Mouse (Mus musculus) liver, embryonic 15.5 days (tissue): ENCODE results near the gene St8sia2. TPM values are rescaled to one million over a fixed set of nuclear protein-coding genes. Genes with fewer than 3 reads are reported as not detected.

Source experiments
- ATAC-seq: fragments of 200-750 bp; cut with Nextera tagmentation; 2 replicates; pipeline ENCODE4 v1.8.0; 2017; ENCODE audit warnings: moderate number of reproducible peaks, mild to moderate bottlenecking, moderate library complexity; ENCODE audit not compliant: insufficient read depth
- H3K27ac ChIP-seq: fragments of 300-500 bp; sonication (generic); replicated peaks from 2 replicates; pipeline ENCODE4 v1.5.1; 2015; ENCODE audit warnings: mild to moderate bottlenecking, inconsistent platforms
- H3K27me3 ChIP-seq: fragments of 300-500 bp; sonication (generic); 2 replicates; pipeline ENCODE4 v1.6.1; 2015; ENCODE audit warnings: mild to moderate bottlenecking, inconsistent platforms
- H3K36me3 ChIP-seq: fragments of 300-500 bp; sonication (generic); replicated peaks from 2 replicates; pipeline ENCODE4 v1.6.1; 2015; ENCODE audit warnings: moderate library complexity, mild to moderate bottlenecking, inconsistent platforms
- H3K4me1 ChIP-seq: fragments of 300-500 bp; sonication (generic); replicated peaks from 2 replicates; pipeline ENCODE4 v1.6.1; 2015; ENCODE audit warnings: inconsistent platforms
- H3K4me2 ChIP-seq: fragments of 300-500 bp; sonication (generic); 2 replicates; pipeline ENCODE4 v1.6.1; 2015; ENCODE audit warnings: moderate library complexity, mild to moderate bottlenecking, inconsistent platforms
- H3K4me3 ChIP-seq: fragments of 300-500 bp; sonication (generic); replicated peaks from 2 replicates; pipeline ENCODE4 v1.5.1; 2015; ENCODE audit warnings: mild to moderate bottlenecking, inconsistent platforms
- H3K9ac ChIP-seq: fragments of 300-500 bp; sonication (generic); 2 replicates; pipeline ENCODE4 v1.6.1; 2015; ENCODE audit warnings: moderate library complexity, mild to moderate bottlenecking, inconsistent platforms
- H3K9me3 ChIP-seq: fragments of 300-500 bp; sonication (generic); replicated peaks from 2 replicates; pipeline ENCODE4 v1.6.1; 2016; ENCODE audit warnings: inconsistent platforms
- whole genome bisulfite sequencing: fragments of 180-500 bp; shearing (Covaris S2); methylation state at CpG from one replicate; pipeline ENCODE4 v1.1.7; 2015; ENCODE audit warnings: mixed read lengths; ENCODE audit not compliant: insufficient replicate concordance; 5-methylcytosine and 5-hydroxymethylcytosine counted together
- polyA plus RNA-seq: library from polyadenylated mRNA; unstranded; fragments of >200 nt; fragmentation: Nextera tagmentation; extraction: Ambion mirVana; gene quantifications from 2 replicates; pipeline ENCODE4 v1.2.1, GENCODE M21; 2015

St8sia2 gene
- polyA plus RNA-seq, 1 experiment from 2014 or later: 0.14 TPM

GRCm38 (mm10) chr7:73917633-73918311 lies 95.7 kb downstream of the St8sia2 start:
- H3K27me3 ChIP-seq: no peaks in the 10 kb centered on the region
- H3K4me1 ChIP-seq: no peaks in the 10 kb centered on the region
- no peaks in the 10 kb centered on the region for H3K9me3 ChIP-seq
- no peak overlapping the region for H3K9ac ChIP-seq
- H3K4me2 ChIP-seq: no peak overlapping the region
- ATAC-seq: no peak
- WGBS: 72% methylated on average over 9 of the region's 9 CpGs
- H3K4me3 ChIP-seq: no peak overlapping the region
- no peak overlapping the region for H3K27ac ChIP-seq
- no peaks in the 10 kb centered on the region for H3K36me3 ChIP-seq

DNA sequence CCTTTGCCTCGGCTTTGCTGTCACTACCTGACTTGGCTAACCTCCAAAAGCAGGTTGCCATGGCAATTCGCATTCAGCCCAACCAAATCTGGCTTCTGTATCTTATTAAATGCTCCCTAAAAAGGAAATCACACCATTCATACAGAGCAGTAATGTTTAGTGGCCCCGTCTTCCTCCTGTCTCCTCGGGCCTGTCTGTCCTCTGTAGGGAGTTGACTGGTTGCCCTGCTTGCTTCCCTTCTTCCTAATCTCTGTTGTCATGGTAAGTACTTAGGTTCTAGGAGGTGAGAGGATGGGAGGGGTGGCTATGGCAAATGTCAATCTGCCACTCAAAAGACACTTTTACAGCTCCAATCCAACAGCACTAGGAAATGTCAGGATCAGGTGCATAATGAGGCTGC lies 101.6 kb downstream of the St8sia2 start:
- H3K9ac ChIP-seq: no peak overlapping the region
- no peak overlapping the region for H3K27ac ChIP-seq
- H3K9me3 ChIP-seq: no peaks in the 10 kb centered on the region
- no peak overlapping the region for H3K4me3 ChIP-seq
- H3K36me3 ChIP-seq: no peaks in the 10 kb centered on the region
- no peak for ATAC-seq
- no peaks in the 10 kb centered on the region for H3K4me1 ChIP-seq
- H3K27me3 ChIP-seq: no peaks in the 10 kb centered on the region
- 29% methylated on average over 4 of the region's 4 CpGs for WGBS
- H3K4me2 ChIP-seq: no peak overlapping the region

DNA sequence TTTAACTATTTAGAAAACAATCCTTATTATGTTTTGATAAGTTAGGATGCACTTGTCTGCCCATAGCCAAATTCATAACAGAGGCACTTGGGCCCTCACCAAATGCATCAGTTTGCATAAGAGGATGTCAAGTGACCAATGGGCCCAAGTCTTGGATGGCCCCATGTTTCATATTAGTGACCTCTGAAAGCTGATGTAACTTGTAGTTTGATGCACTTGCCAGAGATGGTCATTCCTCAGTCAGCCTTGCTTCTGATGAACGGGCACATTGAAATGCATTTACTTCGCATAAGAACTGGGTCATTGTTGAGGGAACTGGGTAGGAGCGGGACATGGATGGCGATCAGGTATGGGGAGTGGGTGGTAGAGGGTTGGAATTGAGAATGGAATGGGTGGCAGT lies 102.6 kb downstream of the St8sia2 start:
- ATAC-seq: no peak
- WGBS: 85% methylated on average over 4 of the region's 4 CpGs
- H3K9ac ChIP-seq: no peak overlapping the region

DNA sequence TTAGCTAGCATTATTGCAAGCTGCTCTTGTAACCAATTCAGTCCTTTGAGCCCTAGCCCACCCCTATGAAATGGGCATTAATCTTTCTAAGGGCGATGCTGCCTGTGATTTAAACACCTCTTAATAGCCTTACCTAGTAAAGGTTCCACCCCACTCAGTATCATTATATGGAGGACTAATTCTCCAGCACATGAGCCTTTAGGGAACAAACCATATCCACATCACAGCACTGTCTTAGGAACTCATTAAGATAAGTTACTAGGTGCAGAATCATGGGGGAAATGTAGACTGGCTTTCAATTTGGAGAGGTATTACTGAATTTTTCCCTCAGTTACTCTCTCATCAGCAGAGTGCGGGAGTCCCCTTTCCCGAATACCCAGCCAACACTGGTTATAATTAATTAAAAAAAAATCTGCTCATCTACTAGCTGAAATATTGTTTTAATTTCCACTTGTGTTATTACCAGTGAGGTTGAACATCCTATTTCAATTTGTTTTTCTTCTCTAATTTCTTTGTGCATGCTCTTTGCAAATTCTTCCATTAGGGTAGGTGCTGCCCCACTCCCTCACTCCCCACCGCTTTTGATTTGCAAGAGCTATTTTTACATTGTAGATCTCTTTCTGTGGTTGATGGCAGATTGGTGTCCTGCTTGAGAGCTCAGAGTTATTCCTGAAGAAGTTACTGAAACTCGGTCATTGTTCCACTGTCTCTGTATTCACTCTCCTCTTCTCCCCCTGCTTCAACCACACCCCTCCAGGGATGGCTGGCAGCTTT lies 103.9 kb downstream of the St8sia2 start:
- ATAC-seq: no peak
- Histone ChIP-seq H3K27me3 (no peaks in the 10 kb centered on the region), H3K4me2 (no peak overlapping the region), H3K9ac (no peak overlapping the region), H3K27ac (no peak overlapping the region), H3K4me1 (no peaks in the 10 kb centered on the region), H3K9me3 (no peaks in the 10 kb centered on the region), H3K4me3 (no peak overlapping the region), H3K36me3 (no peaks in the 10 kb centered on the region)
- 64% methylated on average over 5 of the region's 5 CpGs for WGBS

More for the DNA sequence above, 102.6 kb downstream of the St8sia2 start:
- Histone ChIP-seq H3K4me3 (no peak overlapping the region), H3K4me2 (no peak overlapping the region), H3K27ac (no peak overlapping the region), H3K9me3 (no peaks in the 10 kb centered on the region), H3K36me3 (no peaks in the 10 kb centered on the region), H3K4me1 (no peaks in the 10 kb centered on the region), H3K27me3 (no peaks in the 10 kb centered on the region)

DNA sequence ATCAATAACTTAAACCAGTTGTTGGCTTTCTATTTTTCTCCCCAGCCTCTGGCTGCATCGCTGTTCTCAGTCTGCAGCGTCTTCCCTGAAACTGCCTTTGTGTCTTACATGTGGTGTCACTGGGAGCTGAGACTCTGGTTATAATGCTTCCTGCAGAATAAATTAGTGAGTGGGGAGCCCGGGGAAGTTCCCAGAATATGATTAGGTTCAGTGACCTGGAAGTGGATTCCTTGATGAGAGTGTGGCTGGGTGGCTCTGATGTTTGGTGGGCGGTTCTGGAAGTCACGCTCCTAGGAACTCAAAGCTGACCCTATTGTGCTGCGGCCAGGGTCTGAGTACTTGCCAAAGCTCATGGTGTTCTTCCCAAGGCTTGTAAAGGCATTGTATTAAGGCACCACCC lies 119.0 kb downstream of the St8sia2 start:
- no peak for ATAC-seq
- Histone ChIP-seq H3K4me2 (no peak overlapping the region), H3K9me3 (no peaks in the 10 kb centered on the region), H3K27me3 (no peaks in the 10 kb centered on the region), H3K27ac (no peak overlapping the region), H3K36me3 (no peaks in the 10 kb centered on the region), H3K9ac (no peak overlapping the region), H3K4me1 (no peaks in the 10 kb centered on the region), H3K4me3 (no peak overlapping the region)
- 61% methylated on average over 6 of the region's 6 CpGs for WGBS

GRCm38 (mm10) chr7:73891830-73892229 lies 121.7 kb downstream of the St8sia2 start:
- Histone ChIP-seq H3K9ac (no peak overlapping the region), H3K9me3 (no peaks in the 10 kb centered on the region), H3K4me3 (no peak overlapping the region), H3K4me1 (no peaks in the 10 kb centered on the region), H3K27me3 (no peaks in the 10 kb centered on the region), H3K27ac (no peak overlapping the region), H3K36me3 (no peaks in the 10 kb centered on the region), H3K4me2 (no peak overlapping the region)
- no peak for ATAC-seq
- WGBS: 55% methylated on average over 5 of the region's 5 CpGs

DNA sequence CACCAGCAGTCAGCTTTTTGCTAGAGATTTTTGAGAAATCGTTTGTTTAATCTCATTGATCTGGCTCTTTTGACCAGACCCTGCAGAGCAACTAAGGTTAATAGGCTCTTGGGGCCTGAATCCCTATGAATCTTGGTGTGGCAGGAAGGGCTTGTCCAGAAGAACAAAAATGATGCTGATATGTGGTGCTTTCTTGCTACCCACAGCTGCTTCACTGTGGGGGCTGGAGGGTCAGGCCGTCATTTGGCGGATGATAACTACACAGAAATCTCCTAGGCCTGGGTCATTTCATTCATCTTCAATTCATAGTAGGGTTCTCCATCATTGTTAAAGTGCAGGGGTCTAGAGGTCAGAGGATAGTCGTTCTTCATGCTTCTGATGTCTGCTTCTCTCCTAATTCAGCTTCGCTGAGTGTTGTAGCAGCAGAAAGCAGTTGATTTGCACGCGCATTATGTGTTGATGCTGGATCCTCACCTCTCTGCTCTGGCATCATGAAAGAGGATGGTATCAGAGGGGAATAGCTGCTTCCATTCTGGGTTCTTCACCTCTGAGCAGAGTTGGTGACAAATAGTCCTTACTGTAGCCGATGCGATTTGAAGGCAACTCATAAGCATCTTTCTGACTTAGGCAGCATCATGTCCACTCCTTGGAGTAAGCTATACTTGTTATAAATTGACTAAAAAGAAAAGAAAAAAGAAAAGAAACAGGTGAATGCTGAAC lies 122.4 kb downstream of the St8sia2 start:
- ATAC-seq: no peak
- WGBS: 67% methylated on average over 9 of the region's 9 CpGs

DNA sequence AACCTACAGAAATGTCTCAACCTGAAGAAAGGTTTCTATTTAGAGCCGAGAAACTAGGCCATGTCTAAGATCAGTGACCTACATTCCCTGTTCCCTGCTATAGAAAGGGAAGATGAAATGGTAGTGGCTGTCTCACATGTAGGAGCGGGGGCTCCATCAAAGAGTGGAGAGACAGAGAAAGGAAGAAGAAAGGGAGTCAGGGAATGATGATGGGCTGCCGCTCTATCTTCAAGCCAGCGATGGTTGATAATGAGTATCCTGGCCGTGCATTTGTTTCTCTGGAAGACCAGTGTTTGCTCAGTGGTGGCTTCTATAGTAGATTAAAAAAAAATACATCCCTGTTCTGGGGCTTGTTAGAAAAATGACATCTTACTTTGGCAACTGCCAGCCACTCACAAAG lies 123.0 kb downstream of the St8sia2 start:
- Histone ChIP-seq H3K9me3 (no peaks in the 10 kb centered on the region), H3K27me3 (no peaks in the 10 kb centered on the region), H3K9ac (no peak overlapping the region), H3K4me2 (no peak overlapping the region), H3K36me3 (no peaks in the 10 kb centered on the region), H3K27ac (no peak overlapping the region), H3K4me3 (no peak overlapping the region), H3K4me1 (no peaks in the 10 kb centered on the region)
- 71% methylated on average over 5 of the region's 5 CpGs for WGBS
- no peak for ATAC-seq

More for the DNA sequence above, 122.4 kb downstream of the St8sia2 start:
- Histone ChIP-seq H3K27ac (no peak overlapping the region), H3K4me2 (no peak overlapping the region), H3K4me1 (no peaks in the 10 kb centered on the region), H3K27me3 (no peaks in the 10 kb centered on the region), H3K9me3 (no peaks in the 10 kb centered on the region), H3K4me3 (no peak overlapping the region), H3K9ac (no peak overlapping the region), H3K36me3 (no peaks in the 10 kb centered on the region)
